Mouse (Mus musculus) forebrain, embryonic 12.5 days (tissue): Measurements from ENCODE around the gene Tnnt1. TPM values are rescaled to one million over a fixed set of nuclear protein-coding genes. Genes with fewer than 3 reads are reported as not detected.

Source experiments
- ATAC-seq: fragments of 200-750 bp; cut with Nextera tagmentation; 2 replicates; pipeline ENCODE4 v1.8.0; 2017; ENCODE audit warnings: moderate TSS enrichment; ENCODE audit not compliant: low FRiP score
- H3K27ac ChIP-seq: fragments of 300-500 bp; sonication (generic); 2 replicates; pipeline ENCODE4 v1.5.1; 2016; ENCODE audit warnings: mild to moderate bottlenecking
- H3K27me3 ChIP-seq: fragments of 300-500 bp; sonication (generic); 2 replicates; pipeline ENCODE4 v1.6.1; 2016; ENCODE audit warnings: mild to moderate bottlenecking
- H3K36me3 ChIP-seq: fragments of 300-500 bp; sonication (generic); replicated peaks from 2 replicates; pipeline ENCODE4 v1.6.1; 2016; ENCODE audit warnings: mild to moderate bottlenecking
- H3K4me1 ChIP-seq: fragments of 300-500 bp; sonication (generic); 2 replicates; pipeline ENCODE4 v1.6.1; 2016
- H3K4me2 ChIP-seq: fragments of 300-500 bp; sonication (generic); 2 replicates; pipeline ENCODE4 v1.6.1; 2016; ENCODE audit warnings: mild to moderate bottlenecking, moderate library complexity
- H3K4me3 ChIP-seq: fragments of 300-500 bp; sonication (generic); replicated peaks from 2 replicates; pipeline ENCODE4 v1.5.1; 2016; ENCODE audit warnings: mild to moderate bottlenecking
- H3K9ac ChIP-seq: fragments of 300-500 bp; sonication (generic); 2 replicates; pipeline ENCODE4 v1.6.1; 2016; ENCODE audit warnings: mild to moderate bottlenecking
- H3K9me3 ChIP-seq: fragments of 300-500 bp; sonication (generic); 2 replicates; pipeline ENCODE4 v1.6.1; 2016
- whole genome bisulfite sequencing: fragments of 180-500 bp; shearing (Covaris S2); methylation state at CpG from one replicate; pipeline ENCODE4 v1.1.7; 2016; 5-methylcytosine and 5-hydroxymethylcytosine counted together
- polyA plus RNA-seq: library from polyadenylated mRNA; unstranded; fragments of >200 nt; fragmentation: Nextera tagmentation; extraction: Ambion mirVana; gene quantifications from 2 replicates; pipeline ENCODE4 v1.2.1, GENCODE M21; 2016

Tnnt1 gene
- polyA plus RNA-seq, 1 experiment from 2014 or later: 8.3 TPM

- Histone ChIP-seq H3K9ac (no peak overlapping the region), H3K4me3 (no peak overlapping the region)
- 51% methylated on average over 6 of the region's 6 CpGs for WGBS
Measured at GRCm38 (mm10) chr7:4513829-4514712, 2.1 kb downstream of the Tnnt1 start.

GRCm38 (mm10) chr7:4513236-4513635 is 2.9 kb downstream of the Tnnt1 start:
- no peak overlapping the region for H3K9ac ChIP-seq
- no peak for ATAC-seq
- 42% methylated on average over 13 of the region's 13 CpGs for WGBS
- no peak overlapping the region for H3K4me2 ChIP-seq
- H3K27me3 ChIP-seq: peaks cover 11% of the 10 kb centered on the region; the same call in 1 of the 2 replicates
- H3K27ac ChIP-seq: no peak overlapping the region
- no peak overlapping the region for H3K4me3 ChIP-seq
- H3K36me3 ChIP-seq: no peaks in the 10 kb centered on the region
- peaks cover 37% of the 10 kb centered on the region for H3K4me1 ChIP-seq
- no peaks in the 10 kb centered on the region for H3K9me3 ChIP-seq

More at GRCm38 (mm10) chr7:4513829-4514712, 2.1 kb downstream of the Tnnt1 start:
- no peak overlapping the region for H3K4me2 ChIP-seq
- H3K4me1 ChIP-seq: peaks cover 37% of the 10 kb centered on the region
- no peak overlapping the region for H3K27ac ChIP-seq
- H3K9me3 ChIP-seq: no peaks in the 10 kb centered on the region
- H3K27me3 ChIP-seq: peaks cover 4% of the 10 kb centered on the region; the same call in 1 of the 2 replicates
- ATAC-seq: no peak
- no peaks in the 10 kb centered on the region for H3K36me3 ChIP-seq

- no peaks in the 10 kb centered on the region for H3K9me3 ChIP-seq
- no peak overlapping the region for H3K27ac ChIP-seq
- peaks cover 35% of the 10 kb centered on the region for H3K4me1 ChIP-seq
- ATAC-seq: no peak
- peaks cover 11% of the 10 kb centered on the region; the same call in 1 of the 2 replicates for H3K27me3 ChIP-seq
- no peak overlapping the region for H3K4me2 ChIP-seq
- no peaks in the 10 kb centered on the region for H3K36me3 ChIP-seq
- no peak overlapping the region for H3K4me3 ChIP-seq
- WGBS: 83% methylated on average over 8 of the region's 8 CpGs
- no peak overlapping the region for H3K9ac ChIP-seq
Measured at GRCm38 (mm10) chr7:4511489-4512224, 4.5 kb downstream of the Tnnt1 start.

GRCm38 (mm10) chr7:4509863-4510608 is 6.1 kb downstream of the Tnnt1 start:
- H3K27ac ChIP-seq: 0 out of 2 replicates have a peak overlapping the region, but pooled peaks have one; percentile 56
- 0 out of 2 replicates have a peak overlapping the region, but pooled peaks have one; percentile 13 for H3K4me2 ChIP-seq
- peaks cover 11% of the 10 kb centered on the region; the same call in 1 of the 2 replicates for H3K27me3 ChIP-seq
- ATAC-seq: peak; percentile 77
- 17% methylated on average over 24 of the region's 24 CpGs for WGBS
- H3K9me3 ChIP-seq: no peaks in the 10 kb centered on the region
- no peaks in the 10 kb centered on the region for H3K36me3 ChIP-seq
- H3K4me1 ChIP-seq: peaks cover 24% of the 10 kb centered on the region
- no peak overlapping the region for H3K4me3 ChIP-seq
- no peak overlapping the region for H3K9ac ChIP-seq

- no peak for ATAC-seq
- 91% methylated on average over 8 of the region's 8 CpGs for WGBS
- Histone ChIP-seq H3K4me3 (no peak overlapping the region), H3K9ac (no peak overlapping the region), H3K4me1 (peaks cover 14% of the 10 kb centered on the region), H3K9me3 (no peaks in the 10 kb centered on the region), H3K27ac (no peak overlapping the region), H3K36me3 (no peaks in the 10 kb centered on the region), H3K27me3 (peaks cover 11% of the 10 kb centered on the region; the same call in 1 of the 2 replicates), H3K4me2 (no peak overlapping the region)
Measured at GRCm38 (mm10) chr7:4508739-4509116, 7.5 kb downstream of the Tnnt1 start.

- H3K9ac ChIP-seq: no peak overlapping the region
- H3K4me2 ChIP-seq: no peak overlapping the region
- ATAC-seq: no peak
- H3K27me3 ChIP-seq: peaks cover 11% of the 10 kb centered on the region; the same call in 1 of the 2 replicates
- 75% methylated on average over 30 of the region's 32 CpGs for WGBS
- H3K36me3 ChIP-seq: no peaks in the 10 kb centered on the region
- no peak overlapping the region for H3K4me3 ChIP-seq
- H3K4me1 ChIP-seq: peaks cover 14% of the 10 kb centered on the region
- H3K27ac ChIP-seq: no peak overlapping the region
- H3K9me3 ChIP-seq: no peaks in the 10 kb centered on the region
Measured at GRCm38 (mm10) chr7:4508062-4508738, 8.0 kb downstream of the Tnnt1 start.

GRCm38 (mm10) chr7:4507220-4507619 is 9.0 kb downstream of the Tnnt1 start:
- no peak for ATAC-seq

GRCm38 (mm10) chr7:4504646-4505435 is 11.3 kb downstream of the Tnnt1 start:
- H3K27me3 ChIP-seq: peaks cover 11% of the 10 kb centered on the region; the same call in 1 of the 2 replicates
- H3K9ac ChIP-seq: no peak overlapping the region
- no peak overlapping the region for H3K4me3 ChIP-seq
- no peak overlapping the region for H3K4me2 ChIP-seq
- H3K36me3 ChIP-seq: no peaks in the 10 kb centered on the region
- ATAC-seq: no peak
- WGBS: 66% methylated on average over 11 of the region's 11 CpGs
- peaks cover 19% of the 10 kb centered on the region for H3K4me1 ChIP-seq
- no peaks in the 10 kb centered on the region for H3K9me3 ChIP-seq
- no peak overlapping the region for H3K27ac ChIP-seq

More at GRCm38 (mm10) chr7:4507220-4507619, 9.0 kb downstream of the Tnnt1 start:
- H3K27me3 ChIP-seq: peaks cover 11% of the 10 kb centered on the region; the same call in 1 of the 2 replicates
- H3K36me3 ChIP-seq: no peaks in the 10 kb centered on the region
- H3K9me3 ChIP-seq: no peaks in the 10 kb centered on the region
- no peak overlapping the region for H3K4me2 ChIP-seq
- no peak overlapping the region for H3K27ac ChIP-seq
- H3K4me3 ChIP-seq: no peak overlapping the region
- 67% methylated on average over 3 of the region's 4 CpGs for WGBS
- H3K4me1 ChIP-seq: peaks cover 17% of the 10 kb centered on the region
- H3K9ac ChIP-seq: no peak overlapping the region

GRCm38 (mm10) chr7:4503858-4504257 is 12.3 kb downstream of the Tnnt1 start:
- H3K4me3 ChIP-seq: no peak overlapping the region
- no peaks in the 10 kb centered on the region for H3K9me3 ChIP-seq
- WGBS: 82% methylated on average over 5 of the region's 5 CpGs

GRCm38 (mm10) chr7:4503100-4503499 is 13.1 kb downstream of the Tnnt1 start:
- WGBS: 76% methylated on average over 4 of the region's 4 CpGs
- Histone ChIP-seq H3K9ac (no peak overlapping the region), H3K27ac (no peak overlapping the region)

More at GRCm38 (mm10) chr7:4503858-4504257, 12.3 kb downstream of the Tnnt1 start:
- Histone ChIP-seq H3K27ac (no peak overlapping the region), H3K36me3 (no peaks in the 10 kb centered on the region), H3K4me1 (peaks cover 25% of the 10 kb centered on the region), H3K27me3 (peaks cover 5% of the 10 kb centered on the region; the same call in 1 of the 2 replicates), H3K9ac (no peak overlapping the region), H3K4me2 (no peak overlapping the region)
- ATAC-seq: no peak

More at GRCm38 (mm10) chr7:4503100-4503499, 13.1 kb downstream of the Tnnt1 start:
- no peak overlapping the region for H3K4me3 ChIP-seq
- H3K4me2 ChIP-seq: no peak overlapping the region
- ATAC-seq: no peak
- H3K4me1 ChIP-seq: peaks cover 32% of the 10 kb centered on the region
- no peaks in the 10 kb centered on the region for H3K9me3 ChIP-seq
- H3K36me3 ChIP-seq: no peaks in the 10 kb centered on the region
- H3K27me3 ChIP-seq: no peaks in the 10 kb centered on the region
